Mouse (Mus musculus): Measurements from ENCODE around the gene Srsf11. TPM values are rescaled to one million over a fixed set of nuclear protein-coding genes. Genes with fewer than 3 reads are reported as not detected.

The Srsf11 gene
- polyA plus RNA-seq, 1 experiment from 2014 or later = 338 TPM

DNA sequence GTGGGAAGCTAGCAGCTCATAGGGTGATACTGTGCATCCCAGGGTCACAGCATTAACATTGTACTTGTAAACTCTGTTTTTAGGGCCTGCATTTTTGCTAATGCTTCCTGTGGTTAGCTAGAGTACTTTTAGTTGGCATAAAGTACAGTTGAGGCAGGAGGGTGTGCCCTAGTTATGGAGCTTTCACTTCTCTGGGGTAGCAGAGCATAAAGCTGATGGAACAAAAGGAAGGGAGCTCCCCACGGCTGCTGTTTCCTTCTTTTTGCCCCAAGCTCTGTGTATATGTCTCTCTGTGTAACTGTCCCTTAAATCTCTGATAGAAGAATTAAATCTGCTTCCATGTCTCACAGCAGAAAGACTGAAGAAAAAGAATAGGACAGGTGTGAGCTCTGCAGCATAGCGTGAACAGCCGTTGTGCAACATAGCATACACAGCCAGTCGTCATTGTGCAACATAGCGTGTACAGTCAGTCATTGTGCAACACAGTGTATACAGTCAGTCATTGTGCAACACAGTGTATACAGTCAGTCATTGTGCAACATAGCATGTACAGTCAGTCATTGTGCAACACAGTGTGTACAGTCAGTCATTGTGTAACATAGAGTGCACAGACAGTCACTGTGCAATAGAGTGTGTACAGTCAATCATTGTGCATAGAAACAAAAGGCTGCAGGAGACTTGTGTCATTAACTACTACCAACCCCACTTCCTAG, 25.5 kb upstream of the Srsf11 start:
- 93% methylated on average over 5 of the region's 5 CpGs for WGBS
- Histone ChIP-seq H3K4me3 (ENCODE audit: low read depth, low read length) (no peak overlapping the region), H3K27ac (ENCODE audit: low read depth, low read length) (no peak overlapping the region), H3K4me1 (ENCODE audit: control insufficient read depth, insufficient read depth, low read length) (no peaks in the 10 kb centered on the region), H3K9me3 (ENCODE audit: control insufficient read depth, low read length) (no peaks in the 10 kb centered on the region), H3K9ac (ENCODE audit: low read length) (no peak overlapping the region), H3K36me3 (ENCODE audit: control insufficient read depth, insufficient read depth, low read length) (peaks cover 6% of the 10 kb centered on the region), H3K27me3 (ENCODE audit: control insufficient read depth, insufficient read depth, low read length) (no peaks in the 10 kb centered on the region), H3K4me2 (no peak overlapping the region)
- no peak for DNase-seq (ENCODE audit: low spot score, missing footprints)
- ATAC-seq (ENCODE audit: low FRiP score) = 0 out of 2 replicates have a peak, but pooled peaks have one; percentile 38

DNA sequence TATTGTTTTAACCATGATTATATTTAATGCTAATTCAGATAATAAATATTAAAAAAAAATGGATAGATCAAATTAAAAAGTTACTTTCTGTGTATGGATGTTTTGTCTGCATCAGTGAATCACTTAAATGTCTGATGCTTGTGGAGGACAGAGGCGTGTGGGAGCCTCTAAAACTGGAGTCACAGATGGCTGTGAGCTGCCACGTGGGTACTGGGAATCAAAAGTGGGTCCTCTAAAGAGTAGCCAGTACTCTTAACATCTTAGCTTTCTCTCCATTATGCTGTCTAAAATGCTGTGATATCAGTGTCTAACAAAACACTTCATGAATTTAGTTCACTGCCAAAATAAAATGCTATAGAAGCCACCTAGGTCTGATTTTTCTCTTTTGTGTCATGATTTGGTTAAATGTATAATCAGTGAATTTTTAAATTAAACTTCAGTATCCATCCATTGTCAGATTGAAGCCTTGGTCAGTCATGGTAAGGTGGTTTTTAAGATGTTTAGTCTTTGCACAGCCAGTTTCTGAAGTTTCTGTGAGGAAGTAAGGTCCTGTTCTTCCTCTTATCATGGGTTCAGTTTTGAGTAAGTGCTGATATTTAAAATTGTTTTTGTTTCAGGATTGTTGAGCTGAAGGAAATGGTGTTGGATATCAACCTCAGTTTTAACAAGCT, 24.3 kb upstream of the Srsf11 start:
- H3K4me2 ChIP-seq = no peak overlapping the region
- no peaks in the 10 kb centered on the region for H3K27me3 ChIP-seq (ENCODE audit: control insufficient read depth, insufficient read depth, low read length)
- no peak overlapping the region for H3K27ac ChIP-seq (ENCODE audit: low read depth, low read length)
- H3K4me1 ChIP-seq (ENCODE audit: control insufficient read depth, insufficient read depth, low read length) = no peaks in the 10 kb centered on the region
- ATAC-seq (ENCODE audit: low FRiP score) (no peak), DNase-seq (ENCODE audit: low spot score, missing footprints) (no peak)
- no peak overlapping the region for H3K4me3 ChIP-seq (ENCODE audit: low read depth, low read length)
- H3K9me3 ChIP-seq (ENCODE audit: control insufficient read depth, low read length) = no peaks in the 10 kb centered on the region
- WGBS = 86% methylated on average over 2 of the region's 2 CpGs
- peaks cover 7% of the 10 kb centered on the region for H3K36me3 ChIP-seq (ENCODE audit: control insufficient read depth, insufficient read depth, low read length)
- H3K9ac ChIP-seq (ENCODE audit: low read length) = no peak overlapping the region

DNA sequence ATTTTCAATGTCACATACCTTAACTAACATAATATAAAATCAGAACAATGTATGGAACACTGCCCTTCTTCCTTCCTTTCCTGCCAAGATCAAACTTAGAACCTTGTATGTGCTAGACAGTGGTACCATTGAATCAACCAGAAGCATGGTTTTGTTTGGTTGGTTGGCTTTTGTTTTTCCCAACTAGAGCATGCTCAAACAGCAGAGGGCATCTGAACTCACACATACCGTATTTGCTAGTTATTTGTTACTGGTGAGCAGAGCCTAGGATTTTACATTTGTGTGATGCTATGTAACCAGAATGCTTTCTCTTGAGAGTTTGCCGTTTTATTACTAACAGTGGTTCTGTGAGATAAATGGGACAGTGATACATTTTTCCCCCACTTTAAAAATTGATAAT, 13.1 kb upstream of the Srsf11 start:
- H3K4me2 ChIP-seq = no peak overlapping the region
- no peak overlapping the region for H3K9ac ChIP-seq (ENCODE audit: low read length)
- 92% methylated on average over 2 of the region's 2 CpGs for WGBS
- no peaks in the 10 kb centered on the region for H3K27me3 ChIP-seq (ENCODE audit: control insufficient read depth, insufficient read depth, low read length)
- no peak overlapping the region for H3K4me3 ChIP-seq (ENCODE audit: low read depth, low read length)
- no peak for DNase-seq (ENCODE audit: low spot score, missing footprints)
- H3K9me3 ChIP-seq (ENCODE audit: control insufficient read depth, low read length) = no peaks in the 10 kb centered on the region
- 0 out of 2 replicates have a peak, but pooled peaks cover 2% of the 10 kb centered on the region for H3K36me3 ChIP-seq (ENCODE audit: control insufficient read depth, insufficient read depth, low read length)
- no peak for ATAC-seq (ENCODE audit: low FRiP score)
- H3K27ac ChIP-seq (ENCODE audit: low read depth, low read length) = no peak overlapping the region
- no peaks in the 10 kb centered on the region for H3K4me1 ChIP-seq (ENCODE audit: control insufficient read depth, insufficient read depth, low read length)

DNA sequence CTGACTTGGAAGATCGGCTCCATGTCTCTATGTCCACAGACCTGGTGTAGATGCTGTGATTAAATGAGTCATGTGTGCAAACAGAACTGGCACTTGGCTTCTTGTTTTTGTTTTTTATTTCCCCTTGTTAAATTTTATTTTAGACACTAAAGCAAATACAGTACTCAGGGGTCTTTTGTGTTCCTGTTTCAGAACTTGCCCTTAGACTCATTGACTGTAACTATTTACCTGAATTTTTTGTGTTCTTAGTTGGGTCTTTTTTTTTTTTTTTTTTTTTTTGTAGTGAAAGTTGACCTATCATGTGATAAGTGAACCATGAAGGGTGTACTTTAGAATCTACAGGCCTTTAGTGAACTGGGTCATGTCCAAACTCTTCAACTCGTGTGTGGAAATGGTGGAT, 4.3 kb upstream of the Srsf11 start:
- H3K36me3 ChIP-seq (ENCODE audit: control insufficient read depth, insufficient read depth, low read length) = no peaks in the 10 kb centered on the region
- peaks cover 2% of the 10 kb centered on the region; the same call in 1 of the 2 replicates for H3K4me1 ChIP-seq (ENCODE audit: control insufficient read depth, insufficient read depth, low read length)
- H3K9me3 ChIP-seq (ENCODE audit: control insufficient read depth, low read length) = no peaks in the 10 kb centered on the region
- 75% methylated on average over 2 of the region's 2 CpGs for WGBS
- H3K27ac ChIP-seq (ENCODE audit: low read depth, low read length) = no peak overlapping the region
- DNase-seq (ENCODE audit: low spot score, missing footprints) = no peak
- no peak overlapping the region for H3K4me2 ChIP-seq
- no peak for ATAC-seq (ENCODE audit: low FRiP score)
- no peaks in the 10 kb centered on the region for H3K27me3 ChIP-seq (ENCODE audit: control insufficient read depth, insufficient read depth, low read length)
- no peak overlapping the region for H3K4me3 ChIP-seq (ENCODE audit: low read depth, low read length)
- H3K9ac ChIP-seq (ENCODE audit: low read length) = no peak overlapping the region

DNA sequence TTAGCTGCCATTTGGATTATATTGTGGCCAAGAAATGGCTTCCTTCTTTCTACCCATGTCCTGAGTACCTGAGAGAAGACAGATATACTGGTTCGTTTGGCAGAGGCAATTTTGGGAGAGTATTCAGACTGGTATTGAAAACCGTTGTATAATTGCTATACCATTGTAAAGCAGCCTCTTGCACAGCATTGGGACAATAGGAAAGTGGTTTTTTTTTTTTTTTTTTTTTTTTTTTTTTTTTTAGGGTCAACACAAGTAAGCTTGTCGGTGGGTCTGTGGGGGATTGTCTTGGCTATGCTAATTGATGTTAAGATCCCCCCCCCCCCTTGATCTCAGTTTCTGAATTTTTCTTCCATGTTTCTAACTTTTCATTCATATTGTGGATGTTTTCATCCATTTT, 1.7 kb upstream of the Srsf11 start:
- no peak overlapping the region for H3K4me3 ChIP-seq (ENCODE audit: low read depth, low read length)
- WGBS = 83% methylated on average over 3 of the region's 3 CpGs
- H3K4me2 ChIP-seq = no peak overlapping the region
- no peaks in the 10 kb centered on the region for H3K27me3 ChIP-seq (ENCODE audit: control insufficient read depth, insufficient read depth, low read length)
- no peak overlapping the region for H3K27ac ChIP-seq (ENCODE audit: low read depth, low read length)
- no peak for DNase-seq (ENCODE audit: low spot score, missing footprints)
- ATAC-seq (ENCODE audit: low FRiP score) = no peak
- H3K9me3 ChIP-seq (ENCODE audit: control insufficient read depth, low read length) = no peaks in the 10 kb centered on the region
- H3K4me1 ChIP-seq (ENCODE audit: control insufficient read depth, insufficient read depth, low read length) = peaks cover 6% of the 10 kb centered on the region
- no peaks in the 10 kb centered on the region for H3K36me3 ChIP-seq (ENCODE audit: control insufficient read depth, insufficient read depth, low read length)
- no peak overlapping the region for H3K9ac ChIP-seq (ENCODE audit: low read length)

DNA sequence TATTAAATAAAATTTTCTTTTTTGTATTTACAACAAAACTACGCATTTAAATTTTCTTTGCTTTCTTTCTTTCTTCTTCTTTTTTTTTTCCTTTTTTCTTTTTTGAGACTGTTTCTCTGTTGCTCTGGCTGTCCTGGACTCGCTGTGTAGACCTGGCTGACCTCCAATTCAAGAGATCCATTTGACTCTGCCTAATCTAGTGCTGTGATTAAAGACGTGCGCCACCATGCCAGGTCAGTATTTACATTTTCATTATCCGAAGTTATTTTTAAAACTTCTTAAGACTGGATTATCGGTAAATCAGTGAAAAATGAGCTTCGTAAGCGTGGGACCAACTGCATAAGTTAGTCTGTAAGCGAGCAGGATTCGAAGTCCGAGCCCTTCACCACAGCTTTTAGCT, 573 bp downstream of the Srsf11 start:
- H3K27ac ChIP-seq (ENCODE audit: low read depth, low read length) = peak overlapping the region; percentile 68
- DNase-seq (ENCODE audit: low spot score, missing footprints) = no peak
- peak overlapping the region; percentile 86 for H3K4me3 ChIP-seq (ENCODE audit: low read depth, low read length)
- H3K9ac ChIP-seq (ENCODE audit: low read length) = peak overlapping the region; percentile 88
- WGBS = 2% methylated on average over 11 of the region's 11 CpGs
- H3K36me3 ChIP-seq (ENCODE audit: control insufficient read depth, insufficient read depth, low read length) = no peaks in the 10 kb centered on the region
- ATAC-seq (ENCODE audit: low FRiP score) = no peak
- peak overlapping the region; percentile 64 for H3K4me2 ChIP-seq
- H3K9me3 ChIP-seq (ENCODE audit: control insufficient read depth, low read length) = no peaks in the 10 kb centered on the region
- H3K27me3 ChIP-seq (ENCODE audit: control insufficient read depth, insufficient read depth, low read length) = no peaks in the 10 kb centered on the region
- H3K4me1 ChIP-seq (ENCODE audit: control insufficient read depth, insufficient read depth, low read length) = peaks cover 6% of the 10 kb centered on the region

DNA sequence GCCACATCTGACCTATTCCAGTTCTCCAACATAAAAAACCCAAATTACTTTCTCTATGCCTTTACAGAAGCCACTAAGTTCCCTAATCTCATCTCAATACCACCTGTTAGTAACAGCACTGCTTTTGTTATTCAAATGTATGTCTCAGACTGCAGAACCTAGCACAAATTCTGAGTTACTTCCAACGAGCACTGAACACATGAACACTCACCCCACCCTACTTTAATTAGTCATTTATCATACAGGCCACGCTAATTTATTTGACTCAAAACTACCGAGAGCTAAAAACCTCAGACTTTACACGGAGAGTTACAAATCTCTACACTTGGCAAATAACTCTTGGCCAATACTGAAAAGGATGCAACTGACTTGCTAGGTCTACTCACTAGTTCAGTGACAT, 4.3 kb downstream of the Srsf11 start:
- peak; percentile 0; the same call in 1 of the 2 replicates for ATAC-seq (ENCODE audit: low FRiP score)
- Histone ChIP-seq H3K4me1 (ENCODE audit: control insufficient read depth, insufficient read depth, low read length) (peaks cover 4% of the 10 kb centered on the region), H3K36me3 (ENCODE audit: control insufficient read depth, insufficient read depth, low read length) (no peaks in the 10 kb centered on the region), H3K9me3 (ENCODE audit: control insufficient read depth, low read length) (no peaks in the 10 kb centered on the region), H3K4me3 (ENCODE audit: low read depth, low read length) (peak overlapping the region; percentile 91), H3K27me3 (ENCODE audit: control insufficient read depth, insufficient read depth, low read length) (no peaks in the 10 kb centered on the region), H3K9ac (ENCODE audit: low read length) (peak overlapping the region; percentile 96), H3K4me2 (peak overlapping the region; percentile 67), H3K27ac (ENCODE audit: low read depth, low read length) (peak overlapping the region; percentile 98; the same call in 1 of the 2 replicates)
- 14% methylated on average over 4 of the region's 4 CpGs for WGBS
- DNase-seq (ENCODE audit: low spot score, missing footprints) = no peak

DNA sequence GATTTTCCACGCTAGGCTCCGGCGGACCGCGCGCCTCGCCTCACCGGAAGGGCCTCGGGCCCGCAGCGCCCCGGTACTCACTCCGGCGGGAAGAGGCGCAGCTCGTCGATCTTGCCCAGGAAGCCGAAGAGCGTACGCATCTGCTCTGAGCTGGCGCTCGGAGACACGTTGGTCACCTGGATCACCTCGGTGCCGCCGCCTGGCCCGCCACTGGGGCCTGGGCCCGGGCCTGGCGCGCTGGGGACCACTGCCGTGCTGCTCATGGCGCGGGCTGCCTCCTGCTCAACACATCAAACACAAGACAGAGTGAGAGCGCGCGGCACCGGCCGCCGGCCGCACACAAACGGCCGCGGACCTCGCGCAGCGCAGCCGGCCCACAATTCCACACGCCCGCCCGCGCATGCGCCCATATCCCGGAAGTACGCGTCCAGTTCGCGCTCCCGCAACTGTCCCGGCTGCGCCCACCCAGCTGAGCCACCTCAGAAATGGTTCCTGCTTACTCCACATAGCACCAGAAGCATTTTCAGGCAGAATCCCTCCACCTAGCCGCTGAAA, 5.0 kb downstream of the Srsf11 start:
- H3K9me3 ChIP-seq (ENCODE audit: control insufficient read depth, low read length) = no peaks in the 10 kb centered on the region
- peak overlapping the region; percentile 98 for H3K27ac ChIP-seq (ENCODE audit: low read depth, low read length)
- no peaks in the 10 kb centered on the region for H3K27me3 ChIP-seq (ENCODE audit: control insufficient read depth, insufficient read depth, low read length)
- DNase-seq (ENCODE audit: low spot score, missing footprints) = peak; percentile 99
- H3K4me2 ChIP-seq = peak overlapping the region; percentile 67
- H3K4me3 ChIP-seq (ENCODE audit: low read depth, low read length) = peak overlapping the region; percentile 91
- no peaks in the 10 kb centered on the region for H3K36me3 ChIP-seq (ENCODE audit: control insufficient read depth, insufficient read depth, low read length)
- peak overlapping the region; percentile 96 for H3K9ac ChIP-seq (ENCODE audit: low read length)
- WGBS = 0% methylated on average over 61 of the region's 61 CpGs
- peak; percentile 93 for ATAC-seq (ENCODE audit: low FRiP score)
- H3K4me1 ChIP-seq (ENCODE audit: control insufficient read depth, insufficient read depth, low read length) = peaks cover 4% of the 10 kb centered on the region

DNA sequence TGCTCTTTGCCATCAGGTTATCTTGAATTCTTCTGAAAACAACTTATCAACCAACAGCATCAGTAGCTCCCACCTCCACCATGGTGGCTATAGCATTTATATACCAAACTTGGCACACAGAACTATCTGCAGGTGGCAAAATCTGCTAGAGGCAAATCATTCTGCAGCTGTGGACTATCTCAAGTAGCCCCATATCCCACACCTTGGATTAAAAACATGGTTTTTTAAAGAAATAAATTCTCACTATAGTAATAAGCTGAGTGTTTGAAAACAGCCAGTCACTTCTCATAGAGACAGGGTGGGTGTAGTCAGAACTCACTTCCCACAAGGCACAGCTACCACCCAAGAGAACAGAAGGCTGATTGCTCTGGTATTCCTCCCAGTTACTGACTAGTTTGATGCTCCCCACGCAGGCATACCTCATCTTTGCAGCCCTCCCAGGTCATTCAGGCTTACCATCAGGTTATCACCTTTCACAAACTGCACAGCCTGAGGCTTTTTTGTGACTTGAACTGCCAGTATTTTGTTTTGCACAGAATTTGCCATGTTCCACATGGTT, 26.6 kb downstream of the Srsf11 start:
- DNase-seq (ENCODE audit: low spot score, missing footprints) = no peak
- Histone ChIP-seq H3K4me3 (ENCODE audit: low read depth, low read length) (no peak overlapping the region), H3K27ac (ENCODE audit: low read depth, low read length) (no peak overlapping the region), H3K9ac (ENCODE audit: low read length) (no peak overlapping the region), H3K9me3 (ENCODE audit: control insufficient read depth, low read length) (no peaks in the 10 kb centered on the region), H3K27me3 (ENCODE audit: control insufficient read depth, insufficient read depth, low read length) (no peaks in the 10 kb centered on the region), H3K4me1 (ENCODE audit: control insufficient read depth, insufficient read depth, low read length) (no peaks in the 10 kb centered on the region), H3K36me3 (ENCODE audit: control insufficient read depth, insufficient read depth, low read length) (peaks cover 8% of the 10 kb centered on the region), H3K4me2 (no peak overlapping the region)
- 48% methylated on average over 1 of the region's 1 CpGs for WGBS
- peak; percentile 38 for ATAC-seq (ENCODE audit: low FRiP score)

Data from midbrain, embryonic 11.5 days (tissue).